Mouse (Mus musculus) MEL (cell line): Measurements from ENCODE around the gene Tnni2.

ENCODE experiments used
- CTCF ChIP-seq, 3 experiments: IDR thresholded peaks in 2 of 3; conservative IDR thresholded peaks in 1 of 3; 2 replicates each; pipeline ENCODE4 v1.5.1; 2011 to 2012; ENCODE audit warnings: low read length in 3 of 3, low read depth in 2 of 3, mild to moderate bottlenecking in 2 of 3, improper control_type of control experiment in 1 of 3, inconsistent platforms in 1 of 3, mixed read lengths in 1 of 3, moderate library complexity in 1 of 3; ENCODE audit not compliant: control insufficient read depth in 1 of 3, insufficient read depth in 1 of 3, poor library complexity in 1 of 3, severe bottlenecking in 1 of 3
- POLR2A ChIP-seq, 2 experiments: IDR thresholded peaks; 2 replicates each; pipeline ENCODE4 v1.6.1; 2011 to 2012; ENCODE audit warnings: low read length in 2 of 2, mild to moderate bottlenecking in 2 of 2, control low read depth in 1 of 2, improper control_type of control experiment in 1 of 2, low read depth in 1 of 2, moderate library complexity in 1 of 2; ENCODE audit not compliant: control insufficient read depth in 1 of 2, insufficient read depth in 1 of 2, poor library complexity in 1 of 2

- TF ChIP-seq POLR2A (IDR thresholded peaks at IDR 0.05; ENCODE audit: control insufficient read depth in 1 of 2, insufficient read depth in 1 of 2, low read depth in 1 of 2, low read length in 2 of 2, poor library complexity in 1 of 2) (no peak), CTCF (IDR thresholded peaks at IDR 0.05 in 2 of 3, conservative IDR thresholded peaks at IDR 0.05 in 1 of 3; ENCODE audit: control insufficient read depth in 1 of 3, insufficient read depth in 1 of 3, low read depth in 2 of 3, low read length in 3 of 3, poor library complexity in 1 of 3, severe bottlenecking in 1 of 3) (no peak)
These were observed 39.1 kb downstream of the Tnni2 start for GRCm38 (mm10) chr7:142480661-142481060.
